Mouse (Mus musculus) T-helper 17 cell (primary cell): ENCODE results near the gene Smoc2.

Experiments used
- in situ Hi-C, 2 experiments: fragments of 300-600 bp; cut with MboI, MseI; formaldehyde crosslinking; loops; 1 replicate in 1 of 2; 2 replicates in 1 of 2; pipeline ENCODE4 v1.15.1; 2025; ENCODE audit warnings: high pct_unique_total_duplicates in 2 of 2

The Smoc2 gene

GRCm38 (mm10) chr17:14343442-14343841, 64.1 kb downstream of the Smoc2 start:
- in situ Hi-C loops = no loop called here

- in situ Hi-C loops = no loop called here
Observed at GRCm38 (mm10) chr17:14345556-14345955, 66.2 kb downstream of the Smoc2 start.

GRCm38 (mm10) chr17:14346891-14347290, 67.6 kb downstream of the Smoc2 start:
- in situ Hi-C loops = no loop called here

DNA sequence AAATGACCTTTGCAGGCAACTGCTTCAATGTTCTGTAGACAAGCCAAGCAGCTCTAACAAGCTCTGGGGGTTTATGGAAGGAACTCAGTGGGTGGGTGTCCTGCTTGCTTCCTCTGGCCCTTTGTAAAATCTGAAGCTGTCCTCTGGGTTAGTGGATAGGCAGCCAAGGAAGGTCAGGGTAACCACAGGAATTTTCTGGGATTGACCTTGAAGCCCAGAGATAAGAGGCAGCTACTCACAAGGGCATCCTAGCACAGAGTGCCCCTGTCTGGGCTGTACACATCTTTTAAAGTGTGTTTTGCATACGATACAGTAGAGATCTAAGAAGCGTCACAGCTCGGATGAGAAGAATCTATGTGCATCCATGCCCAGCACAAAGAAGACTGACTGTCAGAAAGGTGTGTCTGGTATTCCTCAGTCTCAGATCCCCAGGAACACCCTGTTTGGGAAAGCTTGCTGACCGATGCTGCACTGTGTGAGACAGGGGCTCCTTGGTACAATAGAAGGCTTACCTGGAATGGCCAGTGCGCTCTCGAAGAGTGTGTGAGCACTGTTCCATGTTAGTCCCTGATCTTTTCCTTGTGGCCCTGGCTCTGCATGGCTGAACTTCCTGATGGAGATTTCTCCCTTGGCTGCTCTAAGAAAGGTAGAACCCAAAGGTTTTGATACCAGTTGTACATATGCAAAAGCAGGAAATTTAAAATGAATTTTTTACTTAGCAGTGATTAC, 69.9 kb downstream of the Smoc2 start:
- in situ Hi-C loops = no loop called here

GRCm38 (mm10) chr17:14353219-14354079, 74.1 kb downstream of the Smoc2 start:
- in situ Hi-C loops = no loop called here

GRCm38 (mm10) chr17:14361511-14361910, 82.2 kb downstream of the Smoc2 start:
- in situ Hi-C loops = no loop called here

GRCm38 (mm10) chr17:14370476-14370875, 91.2 kb downstream of the Smoc2 start:
- in situ Hi-C loops = no loop called here

DNA sequence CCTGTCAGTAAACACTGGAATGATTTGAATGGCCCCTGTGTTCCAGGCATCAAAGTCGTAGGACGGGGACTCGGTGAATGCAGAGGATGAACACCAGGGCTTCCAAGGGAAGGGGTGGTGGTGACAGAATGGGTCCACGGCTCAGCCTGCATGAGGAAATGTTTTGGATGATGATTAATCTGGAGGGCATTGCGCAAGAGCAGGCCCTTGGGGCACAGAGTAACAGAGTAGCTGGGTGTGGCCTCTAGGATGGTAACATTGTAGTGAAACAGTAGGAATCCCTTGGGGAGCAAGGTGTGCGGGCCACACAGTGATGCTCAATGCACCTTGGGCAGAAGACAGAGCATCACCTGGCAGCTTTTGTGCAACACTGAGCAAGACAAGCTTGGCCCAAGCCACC, 92.3 kb downstream of the Smoc2 start:
- in situ Hi-C loops = no loop called here

DNA sequence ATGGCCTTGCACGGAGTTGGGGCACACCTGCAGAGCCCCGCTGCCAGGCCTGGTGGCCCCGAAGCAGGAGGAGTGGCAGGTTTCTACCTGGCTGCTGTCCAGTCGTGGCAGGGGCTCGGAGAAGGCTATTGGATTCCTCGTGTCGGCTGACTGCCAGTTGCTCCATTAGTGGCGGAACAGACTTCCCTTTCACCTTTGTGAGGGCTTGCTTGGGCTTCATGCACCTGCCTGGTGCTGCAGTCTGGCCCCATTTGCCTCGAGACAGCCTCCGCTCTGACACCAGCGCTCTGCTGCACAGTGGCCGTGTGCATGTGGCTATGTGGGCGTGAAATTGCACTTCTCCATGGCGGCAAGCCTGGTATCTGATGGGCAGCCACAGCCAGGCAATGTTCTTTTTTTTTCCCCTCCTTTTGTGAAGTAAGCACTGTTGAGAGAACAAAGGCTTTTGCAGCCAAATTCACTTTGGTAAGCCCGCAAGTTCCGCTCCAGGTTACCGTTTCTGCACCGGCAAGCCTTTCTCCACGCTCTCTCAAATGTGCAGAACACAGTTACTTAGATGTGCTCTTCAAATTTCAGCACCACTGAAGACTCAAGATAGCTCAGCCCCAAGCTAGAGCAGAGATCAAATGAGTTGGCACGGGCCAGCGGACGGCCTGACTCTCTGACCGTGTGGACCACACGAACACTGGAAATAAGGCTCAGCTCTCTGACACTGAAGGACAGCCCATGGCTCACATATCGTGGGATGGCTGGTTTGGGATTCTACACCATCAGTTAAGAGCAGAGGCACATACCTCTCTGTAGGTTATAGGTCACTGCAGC, 93.2 kb downstream of the Smoc2 start:
- in situ Hi-C loops = no loop called here

- in situ Hi-C loops = no loop called here
Observed at GRCm38 (mm10) chr17:14378692-14379446, 99.6 kb downstream of the Smoc2 start.

DNA sequence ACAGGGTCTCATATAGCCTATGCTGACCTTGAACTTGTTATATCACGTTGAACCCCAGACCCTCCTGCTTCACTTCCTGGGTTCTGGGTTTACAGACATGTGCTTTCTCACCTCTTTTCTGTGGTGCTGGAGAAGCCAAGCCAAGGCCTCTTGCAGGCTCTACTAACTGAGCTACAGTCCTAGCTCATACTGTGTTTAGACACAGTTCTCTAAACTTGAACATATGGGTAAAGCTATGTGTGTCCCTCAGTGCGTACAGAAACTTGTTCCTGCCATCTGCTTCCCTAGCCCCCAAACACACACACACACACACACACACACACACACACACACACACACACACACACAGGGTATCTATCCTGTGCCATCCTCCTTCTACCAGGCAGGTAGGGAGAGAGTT, 100.2 kb downstream of the Smoc2 start:
- in situ Hi-C loops = no loop called here

DNA sequence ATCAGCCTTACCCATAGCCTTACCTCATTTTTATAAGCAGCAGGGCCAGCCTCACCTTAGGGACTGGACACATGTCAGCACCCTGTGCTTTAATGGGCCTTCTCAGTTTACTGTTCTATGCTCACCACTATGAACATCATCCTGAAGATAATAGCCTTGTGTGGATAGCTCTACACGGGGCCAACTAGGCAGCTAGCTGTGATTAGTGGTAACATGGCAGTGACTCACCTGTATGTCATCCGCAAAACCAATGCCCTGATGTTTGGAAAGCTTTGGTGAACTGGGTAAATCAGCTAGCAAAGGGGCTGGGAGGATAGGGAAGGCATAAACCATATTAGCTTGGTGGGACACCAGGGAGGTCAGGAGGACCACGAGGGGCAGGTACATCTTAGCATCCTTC, 100.7 kb downstream of the Smoc2 start:
- in situ Hi-C loops = no loop called here

GRCm38 (mm10) chr17:14380526-14380925, 101.2 kb downstream of the Smoc2 start:
- in situ Hi-C loops = no loop called here

GRCm38 (mm10) chr17:14381482-14381881, 102.2 kb downstream of the Smoc2 start:
- in situ Hi-C loops = no loop called here

DNA sequence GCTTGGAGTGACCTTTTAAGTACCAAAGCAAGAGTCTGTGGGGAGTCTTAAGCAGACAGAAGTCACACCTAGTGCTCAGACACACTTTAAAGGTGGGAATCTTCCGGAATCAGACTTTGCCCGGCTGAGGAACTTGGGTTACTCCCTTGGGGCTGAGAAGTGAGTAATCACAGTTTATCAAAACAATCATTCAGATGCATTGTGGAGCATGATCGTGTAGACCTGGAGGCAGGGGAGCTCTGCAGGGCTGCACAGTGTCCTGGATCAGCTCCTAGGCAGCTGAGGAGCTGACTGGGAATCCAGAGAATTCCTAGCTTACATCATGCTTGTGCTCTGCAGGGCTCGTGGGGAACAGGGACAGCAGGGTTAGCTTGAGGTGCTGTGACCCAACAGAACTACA, 104.7 kb downstream of the Smoc2 start:
- in situ Hi-C loops = no loop called here

DNA sequence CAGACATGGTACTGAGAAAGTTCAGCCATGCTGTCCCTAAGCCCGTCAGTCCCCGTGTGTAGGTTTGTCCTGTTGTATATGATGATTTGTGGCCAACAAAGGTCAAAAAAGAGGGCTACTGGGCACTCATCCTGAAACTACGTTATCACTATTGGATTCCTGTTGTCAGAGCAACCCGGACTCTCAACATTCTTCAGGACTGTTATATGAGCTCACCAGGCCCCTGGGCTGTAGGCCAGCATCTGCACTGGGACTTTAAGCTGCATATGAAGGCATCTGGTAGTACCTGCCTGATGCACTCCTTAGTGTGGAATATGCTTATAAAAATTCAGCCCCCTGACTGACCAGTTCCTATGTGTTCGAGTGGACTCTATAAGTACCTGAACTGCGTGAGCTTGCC, 105.7 kb downstream of the Smoc2 start:
- in situ Hi-C loops = no loop called here

- in situ Hi-C loops = no loop called here
Observed at GRCm38 (mm10) chr17:14387261-14387660, 108.0 kb downstream of the Smoc2 start.

- in situ Hi-C loops = no loop called here
Observed at GRCm38 (mm10) chr17:14392443-14392842, 113.1 kb downstream of the Smoc2 start.

DNA sequence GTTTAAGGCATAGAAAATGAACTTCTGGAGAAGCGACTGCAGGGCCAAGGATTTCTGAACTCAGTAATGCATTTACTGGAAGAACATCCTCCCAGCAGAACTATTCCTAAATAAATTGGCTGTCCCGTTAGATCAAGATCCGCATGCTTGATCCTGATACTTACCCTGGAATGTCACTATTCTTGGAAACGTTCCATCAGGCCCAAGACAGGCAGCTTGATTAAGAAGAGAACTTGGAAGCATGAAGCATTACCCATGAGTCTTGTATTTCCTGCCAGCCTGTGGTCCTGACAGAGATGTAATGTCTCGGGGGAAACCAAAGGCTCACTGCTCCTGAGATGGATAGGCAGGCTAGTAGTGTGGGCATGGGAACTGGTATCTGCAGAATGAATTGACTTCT, 115.6 kb downstream of the Smoc2 start:
- in situ Hi-C loops = no loop called here

DNA sequence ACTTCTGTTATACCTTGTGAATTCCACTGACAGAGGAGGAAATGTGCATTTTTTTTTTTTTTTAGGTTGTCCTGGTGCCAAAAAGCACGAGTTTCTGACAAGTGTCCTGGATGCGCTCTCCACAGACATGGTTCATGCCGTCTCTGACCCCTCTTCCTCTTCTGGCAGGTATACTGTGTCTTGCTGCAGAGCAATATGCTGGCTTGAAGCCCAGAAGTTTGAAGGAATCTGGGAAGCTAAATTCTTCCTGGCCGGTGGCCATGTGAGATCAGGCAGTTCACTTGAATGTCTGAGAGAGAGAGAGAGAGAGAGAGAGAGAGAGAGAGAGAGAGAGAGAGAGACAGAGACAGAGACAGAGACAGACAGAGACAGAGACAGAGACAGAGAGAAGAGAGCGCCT, 118.2 kb downstream of the Smoc2 start:
- in situ Hi-C loops = no loop called here

DNA sequence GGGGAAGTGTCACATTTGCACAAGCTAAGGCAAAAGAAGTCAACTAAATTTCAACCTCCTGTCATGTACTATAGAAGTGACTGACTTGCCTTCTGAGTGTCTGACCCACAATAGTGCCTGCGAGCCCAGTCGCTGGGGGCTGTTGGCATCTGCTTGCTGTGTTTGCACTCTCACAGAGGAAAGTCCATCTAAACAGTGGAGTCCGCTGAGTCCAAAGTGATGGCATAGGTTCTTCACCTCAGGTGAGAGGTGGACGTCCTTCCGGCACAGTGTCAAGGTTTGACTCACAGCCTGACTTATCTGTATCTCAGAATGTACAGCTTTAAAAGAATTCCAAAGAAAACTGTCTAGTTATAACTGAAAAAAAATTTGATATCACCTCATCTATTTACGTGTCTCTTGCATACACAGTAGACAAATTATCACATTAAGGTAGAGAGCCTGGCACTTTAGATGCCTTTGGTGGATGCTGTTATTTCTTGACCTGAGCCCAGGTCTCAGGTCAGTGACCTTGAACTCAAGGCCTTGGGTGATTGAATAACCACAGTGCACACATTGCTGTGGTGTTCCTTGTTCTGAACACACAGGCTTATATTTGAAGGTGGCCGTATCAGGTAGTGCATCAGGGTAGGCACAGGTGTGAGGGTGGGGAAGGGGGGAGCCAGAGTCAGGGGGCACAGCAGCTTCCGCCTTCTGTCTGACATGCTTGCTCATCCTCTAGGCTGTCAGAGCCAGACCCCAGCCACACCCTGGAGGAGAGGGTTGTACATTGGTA, 119.5 kb downstream of the Smoc2 start:
- in situ Hi-C loops = no loop called here
